Mouse (Mus musculus) mouse embryonic stem cell (cell line): ENCODE measurements around the gene Tex44.
"Not testable (repeated sequence)": the region's sequence is repeated elsewhere in the genome, so short reads cannot be mapped to it uniquely, and the experiment has no call there.

Source experiments
- in situ Hi-C, 2 experiments: fragments of 300-500 bp; cut with MboI; formaldehyde crosslinking; loops; 1 replicate in 1 of 2; 3 replicates in 1 of 2; pipeline ENCODE4 v1.14.3; 2019 to 2020; ENCODE audit warnings: low sequenced_read_pairs in 2 of 2, low pct_unique_long_range_greater_than_20kb in 1 of 2, mixed read lengths in 1 of 2; ENCODE audit not compliant: unreplicated experiment in 1 of 2

The Tex44 gene

DNA sequence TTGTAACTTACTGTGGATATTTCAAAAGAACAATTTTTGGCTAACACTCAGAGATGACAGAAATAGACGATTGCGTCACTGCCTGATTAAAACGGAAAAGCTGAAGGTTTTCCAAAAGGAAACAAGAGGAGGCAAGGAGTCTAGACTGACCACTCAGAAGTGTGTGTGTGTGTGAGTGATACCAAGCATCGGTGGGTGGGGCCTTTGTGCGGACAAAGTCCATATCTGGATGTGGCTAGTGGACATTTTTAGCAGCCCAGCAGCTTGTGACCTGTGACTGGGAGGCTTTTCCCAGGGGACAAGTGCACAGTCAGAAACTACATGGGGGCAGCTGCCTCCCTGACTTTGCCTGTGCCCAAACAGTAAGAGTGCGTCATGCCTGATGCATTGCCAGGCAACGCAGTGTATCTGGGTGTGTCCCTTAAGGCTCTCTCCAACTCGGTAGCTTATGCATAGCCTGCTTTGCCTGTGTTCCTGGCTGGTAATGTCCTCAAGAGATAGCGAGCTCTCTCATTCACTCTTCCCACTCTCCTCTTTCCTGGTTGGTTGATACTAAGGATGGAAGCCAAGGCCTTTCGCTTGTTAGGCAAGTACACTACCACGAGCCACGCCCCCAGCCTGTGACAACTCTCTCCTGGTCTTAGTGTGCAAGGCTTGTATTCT lies 44.5 kb downstream of the Tex44 start:
- in situ Hi-C loops: no loop called here

- in situ Hi-C loops: not testable (repeated sequence)
These were observed 45.4 kb downstream of the Tex44 start for GRCm38 (mm10) chr1:86471504-86471961.

DNA sequence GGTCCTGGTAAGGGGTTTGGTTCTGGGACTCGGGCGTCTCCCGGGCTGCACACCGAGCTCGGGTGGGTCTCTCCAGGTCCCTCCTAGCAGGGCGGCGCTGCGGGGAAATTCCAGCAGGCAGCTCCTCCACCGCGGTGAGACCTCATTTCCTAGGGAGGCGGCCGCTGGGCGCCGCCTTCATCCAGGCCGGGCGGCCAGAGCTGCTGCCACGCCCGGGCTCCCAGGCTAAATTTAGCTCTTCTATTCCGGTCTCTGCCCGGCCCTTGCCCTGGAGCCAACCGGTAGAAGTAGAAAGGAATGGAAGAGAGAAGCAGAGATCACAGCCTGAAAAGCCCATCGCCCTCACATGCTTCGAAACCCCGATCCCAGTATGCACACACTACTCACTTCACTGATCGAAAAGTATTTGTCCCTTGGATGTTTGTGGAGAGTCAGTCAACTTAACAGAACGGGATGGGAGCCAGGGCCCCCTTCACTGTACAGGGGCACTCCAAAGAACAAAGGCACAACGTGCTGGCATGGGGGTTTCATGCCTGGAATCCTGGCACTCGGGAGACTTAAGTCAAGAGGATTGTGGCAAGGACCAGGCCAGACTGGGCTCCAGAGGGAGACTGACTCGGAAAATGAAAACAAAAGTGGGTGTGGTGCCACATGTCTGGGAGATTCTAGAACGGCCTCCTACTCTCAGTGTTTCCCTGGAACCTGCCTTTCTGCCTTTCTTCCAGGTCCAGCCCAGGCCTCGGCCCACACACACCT lies 46.2 kb downstream of the Tex44 start:
- in situ Hi-C loops: no loop called here

GRCm38 (mm10) chr1:86473109-86473760 lies 47.1 kb downstream of the Tex44 start:
- in situ Hi-C loops: no loop called here
